Mouse (Mus musculus) bone marrow, adult 2 months (tissue): ENCODE measurements around the gene Atp5j2.

Source experiments
- CTCF ChIP-seq: fragments of 200-500 bp; IDR thresholded peaks from 2 replicates; pipeline ENCODE4 v1.5.1; 2011; ENCODE audit warnings: low read length, control low read depth; ENCODE audit not compliant: control insufficient read depth, insufficient read depth
- POLR2A ChIP-seq: fragments of 200-500 bp; IDR thresholded peaks from 2 replicates; pipeline ENCODE4 v1.6.1; 2011; ENCODE audit warnings: low read depth, mild to moderate bottlenecking, control low read depth, low read length, borderline replicate concordance; ENCODE audit not compliant: control insufficient read depth

DNA sequence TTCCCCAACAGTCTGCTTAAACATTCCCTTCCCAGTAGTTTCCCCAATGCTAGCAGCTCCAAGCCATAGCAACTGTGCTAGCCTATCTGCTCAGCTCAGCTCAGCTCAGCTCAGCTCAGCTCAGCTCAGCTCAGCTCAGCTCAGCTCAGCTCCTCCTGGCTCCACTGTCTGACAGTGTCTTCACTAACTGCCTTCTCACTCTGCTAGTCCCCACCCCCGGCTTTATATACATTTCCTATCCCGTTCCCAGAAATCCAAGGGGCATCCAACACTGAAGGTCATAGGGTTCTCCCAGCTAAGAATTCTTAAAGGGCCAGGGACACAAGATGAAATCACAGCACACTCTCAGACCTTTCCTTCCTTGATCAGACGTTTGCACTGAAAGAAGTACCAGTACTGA lies 27.2 kb downstream of the Atp5j2 start:
- TF ChIP-seq CTCF (no peak), POLR2A (no peak)
